Mouse (Mus musculus) lung, postnatal 0 days (tissue): Measurements from ENCODE around the gene Mydgf. TPM values are rescaled to one million over a fixed set of nuclear protein-coding genes. Genes with fewer than 3 reads are reported as not detected.

Experiments
- ATAC-seq: fragments of 200-750 bp; cut with Nextera tagmentation; 2 replicates; pipeline ENCODE4 v1.8.0; 2017; ENCODE audit warnings: moderate library complexity
- DNase-seq: peaks from one replicate; pipeline ENCODE4 v3.0.0-alpha.2; 2016; ENCODE audit warnings: low spot score
- H3K27ac ChIP-seq: fragments of 300-500 bp; sonication (generic); 2 replicates; pipeline ENCODE4 v1.5.1; 2014; ENCODE audit warnings: antibody characterized with exemption, mild to moderate bottlenecking, low read length, mixed read lengths
- H3K27me3 ChIP-seq: fragments of 300-500 bp; sonication (generic); replicated peaks from 2 replicates; pipeline ENCODE4 v1.6.1; 2014; ENCODE audit warnings: low read length, mixed read lengths; ENCODE audit not compliant: insufficient read depth
- H3K36me3 ChIP-seq: fragments of 300-500 bp; sonication (generic); 2 replicates; pipeline ENCODE4 v1.6.1; 2014; ENCODE audit warnings: low read length, mixed read lengths; ENCODE audit not compliant: insufficient read depth
- H3K4me1 ChIP-seq: fragments of 300-500 bp; sonication (generic); 2 replicates; pipeline ENCODE4 v1.6.1; 2014; ENCODE audit warnings: antibody characterized with exemption, low read depth, low read length, mixed read lengths; ENCODE audit not compliant: insufficient read depth
- H3K4me2 ChIP-seq: fragments of 300-500 bp; sonication (generic); replicated peaks from 2 replicates; pipeline ENCODE4 v1.6.1; 2014; ENCODE audit warnings: low read depth, mild to moderate bottlenecking, low read length, moderate library complexity, mixed read lengths
- H3K4me3 ChIP-seq: fragments of 300-500 bp; sonication (generic); 2 replicates; pipeline ENCODE4 v1.5.1; 2014; ENCODE audit warnings: low read depth, low read length
- H3K9ac ChIP-seq: fragments of 300-500 bp; sonication (generic); replicated peaks from 2 replicates; pipeline ENCODE4 v1.6.1; 2014; ENCODE audit warnings: low read depth, mild to moderate bottlenecking
- H3K9me3 ChIP-seq: fragments of 300-500 bp; sonication (generic); 2 replicates; pipeline ENCODE4 v1.6.1; 2016; ENCODE audit warnings: low read length, mixed read lengths
- CTCF ChIP-seq: IDR thresholded peaks from 2 replicates; pipeline ENCODE4 v1.5.1; 2016; ENCODE audit warnings: antibody characterized with exemption, mild to moderate bottlenecking
- EP300 ChIP-seq: IDR thresholded peaks from 2 replicates; pipeline ENCODE4 v1.6.1; 2016; ENCODE audit warnings: antibody characterized with exemption, mild to moderate bottlenecking, control low read depth
- WGBS: fragments of 180-500 bp; shearing (Covaris S2); extraction: QIAGEN DNeasy Blood & Tissue Kit; methylation state at CpG from one replicate; pipeline ENCODE4 v1.1.7; 2014; 5-methylcytosine and 5-hydroxymethylcytosine counted together
- polyA plus RNA-seq: library from polyadenylated mRNA; unstranded; fragments of >200 nt; fragmentation: Nextera tagmentation; extraction: Ambion mirVana; gene quantifications from 2 replicates; pipeline ENCODE4 v1.2.1, GENCODE M21; 2015

Gene Mydgf
- polyA plus RNA-seq, 1 experiment from 2014 or later: 71.2 TPM

DNA sequence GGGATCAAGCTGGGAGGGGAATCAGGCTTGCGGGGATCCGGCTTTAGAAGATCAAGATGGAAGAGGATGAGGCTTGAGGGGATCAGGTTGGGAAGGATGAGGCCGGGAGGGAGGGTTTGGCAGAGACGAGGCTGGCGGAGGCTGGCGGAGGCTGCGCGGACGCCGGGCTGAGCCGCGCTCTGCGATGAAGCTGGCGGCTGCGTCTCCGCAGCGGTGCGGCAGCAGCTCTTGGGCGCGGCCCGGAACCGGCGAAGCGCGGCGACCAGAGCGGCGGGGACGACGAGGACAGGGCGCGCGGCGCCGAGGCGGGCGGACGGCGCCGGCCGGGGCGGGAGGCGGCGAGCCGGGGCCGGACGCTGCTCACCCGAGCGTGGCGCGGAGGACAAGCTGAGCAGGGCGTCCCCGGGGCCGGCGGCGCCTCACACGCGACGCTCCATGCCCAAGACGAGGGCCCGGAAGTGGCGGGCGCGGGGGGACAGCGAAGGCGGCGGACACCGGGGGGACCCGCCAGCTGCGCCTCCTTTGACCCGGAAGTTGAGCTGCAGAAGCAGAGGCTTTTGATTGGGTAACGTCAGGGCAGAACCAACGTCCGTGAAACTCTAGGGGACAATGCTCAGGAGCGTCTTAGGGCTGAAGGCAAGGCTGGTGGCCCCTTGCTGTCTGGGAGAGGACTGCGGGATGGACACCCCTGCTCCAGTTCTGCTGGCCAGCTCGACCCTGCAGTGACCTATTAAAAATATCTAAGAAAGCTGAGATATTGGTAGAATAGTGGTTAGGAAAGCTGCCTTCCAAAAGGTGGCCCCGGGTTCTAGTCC, 34.9 kb upstream of the Mydgf start, which contains the start of gene Dpp9:
Gene Dpp9, minus strand, starts transcription at position 529 of the 815 bp plus-strand sequence.
- Histone ChIP-seq H3K27ac (peak within 1 kb of the TSS; percentile 94), H3K9ac (peak within 1 kb of the TSS; percentile 82), H3K27me3 (no peaks in the 10 kb centered on the region), H3K9me3 (no peaks in the 10 kb centered on the region), H3K4me1 (peaks cover 10% of the 10 kb centered on the region), H3K4me3 (peak within 1 kb of the TSS; percentile 77), H3K4me2 (peak within 1 kb of the TSS; percentile 81), H3K36me3 (no peaks in the 10 kb centered on the region)
- 0% methylated on average over 43 of the region's 78 CpGs for WGBS
- peak; percentile 99 for DNase-seq
- ATAC-seq: peak; percentile 98
- peak; percentile 58 for TF ChIP-seq CTCF
- TF ChIP-seq EP300: peak; percentile 52; the same call in 1 of the 2 replicates

DNA sequence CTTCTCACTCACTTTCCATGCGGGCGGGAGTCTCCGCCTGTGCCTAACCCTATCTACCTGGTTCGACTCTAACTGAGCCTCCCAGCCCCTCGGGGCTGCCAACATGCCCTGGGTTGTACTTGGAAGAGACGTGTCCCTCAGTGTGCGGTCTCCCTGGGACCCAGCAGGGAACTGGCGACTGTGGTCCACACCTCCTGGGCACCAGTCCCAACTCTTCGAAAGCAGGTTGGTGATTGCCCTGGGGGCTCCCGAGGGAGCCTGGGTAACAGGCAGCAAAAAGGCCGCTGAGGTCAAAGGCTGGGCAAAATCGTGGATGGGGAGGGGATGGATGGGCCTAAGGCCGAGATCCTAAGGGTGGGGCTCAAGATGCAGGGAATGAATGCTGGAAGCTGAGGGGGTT, 34.0 kb upstream of the Mydgf start:
- no peaks in the 10 kb centered on the region for H3K36me3 ChIP-seq
- TF ChIP-seq EP300: no peak
- TF ChIP-seq CTCF: no peak
- H3K4me3 ChIP-seq: peak overlapping the region; percentile 77
- WGBS: 59% methylated on average over 13 of the region's 13 CpGs
- H3K9ac ChIP-seq: peak overlapping the region; percentile 82
- H3K27me3 ChIP-seq: no peaks in the 10 kb centered on the region
- no peaks in the 10 kb centered on the region for H3K9me3 ChIP-seq
- H3K4me1 ChIP-seq: peaks cover 10% of the 10 kb centered on the region
- peak overlapping the region; percentile 94; the same call in 1 of the 2 replicates for H3K27ac ChIP-seq
- no peak for ATAC-seq
- peak overlapping the region; percentile 81 for H3K4me2 ChIP-seq
- DNase-seq: no peak

DNA sequence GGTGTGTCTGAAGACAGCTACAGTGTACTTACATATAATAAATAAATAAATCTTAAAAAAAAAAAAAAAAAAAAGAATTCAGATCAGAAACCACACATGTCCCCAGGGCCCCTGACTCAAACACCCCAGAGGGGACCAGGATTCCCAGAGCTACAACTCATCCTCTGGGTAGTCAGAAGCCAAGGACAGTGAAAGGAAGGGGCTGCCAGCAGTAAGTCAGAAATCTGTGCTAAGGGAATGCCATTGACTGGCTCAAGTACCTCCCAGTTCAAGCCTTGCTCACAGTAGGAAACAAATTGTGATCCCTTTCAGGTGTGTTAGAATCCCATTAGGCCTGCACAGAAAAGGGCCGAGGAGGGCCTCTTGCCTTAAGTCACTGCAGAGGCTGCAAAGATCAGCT, 30.5 kb upstream of the Mydgf start:
- H3K9ac ChIP-seq: no peak overlapping the region
- no peak overlapping the region for H3K4me3 ChIP-seq
- WGBS: 80% methylated on average over 1 of the region's 1 CpGs
- ATAC-seq (no peak), DNase-seq (no peak)
- H3K4me2 ChIP-seq: no peak overlapping the region
- peaks cover 10% of the 10 kb centered on the region for H3K4me1 ChIP-seq
- 0 out of 2 replicates have a peak, but pooled peaks cover 23% of the 10 kb centered on the region for H3K36me3 ChIP-seq
- TF ChIP-seq EP300: no peak
- no peak for TF ChIP-seq CTCF
- H3K27ac ChIP-seq: no peak overlapping the region
- H3K27me3 ChIP-seq: no peaks in the 10 kb centered on the region
- H3K9me3 ChIP-seq: no peaks in the 10 kb centered on the region

DNA sequence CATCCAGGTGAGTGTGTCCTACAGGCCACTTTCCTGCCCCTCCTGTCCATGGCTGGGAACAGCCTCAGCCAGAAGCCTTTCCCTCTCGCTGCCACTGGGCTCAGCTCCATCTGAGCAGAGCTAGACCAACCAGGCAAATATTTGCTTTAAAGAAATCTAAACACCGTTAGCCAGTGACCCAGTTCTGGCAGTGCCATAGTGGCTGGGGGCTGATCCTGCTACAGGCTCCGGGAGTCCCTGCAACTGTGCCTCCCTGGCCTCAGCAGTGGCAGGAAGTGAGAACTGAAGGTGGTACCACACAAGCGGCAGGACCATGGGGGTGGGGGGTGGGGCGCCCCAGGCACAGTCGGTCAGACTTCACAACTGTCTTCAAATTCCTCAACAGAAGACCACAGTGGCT, 29.0 kb upstream of the Mydgf start:
- DNase-seq: peak; percentile 66
- Histone ChIP-seq H3K4me2 (no peak overlapping the region; the same call in 1 of the 2 replicates), H3K27me3 (no peaks in the 10 kb centered on the region), H3K9me3 (no peaks in the 10 kb centered on the region), H3K27ac (peak overlapping the region; percentile 64), H3K4me1 (peaks cover 6% of the 10 kb centered on the region), H3K4me3 (no peak overlapping the region), H3K36me3 (0 out of 2 replicates have a peak, but pooled peaks cover 23% of the 10 kb centered on the region), H3K9ac (no peak overlapping the region)
- peak; percentile 30 for ATAC-seq
- TF ChIP-seq CTCF (no peak; the same call in 1 of the 2 replicates), EP300 (no peak)
- 26% methylated on average over 6 of the region's 6 CpGs for WGBS

DNA sequence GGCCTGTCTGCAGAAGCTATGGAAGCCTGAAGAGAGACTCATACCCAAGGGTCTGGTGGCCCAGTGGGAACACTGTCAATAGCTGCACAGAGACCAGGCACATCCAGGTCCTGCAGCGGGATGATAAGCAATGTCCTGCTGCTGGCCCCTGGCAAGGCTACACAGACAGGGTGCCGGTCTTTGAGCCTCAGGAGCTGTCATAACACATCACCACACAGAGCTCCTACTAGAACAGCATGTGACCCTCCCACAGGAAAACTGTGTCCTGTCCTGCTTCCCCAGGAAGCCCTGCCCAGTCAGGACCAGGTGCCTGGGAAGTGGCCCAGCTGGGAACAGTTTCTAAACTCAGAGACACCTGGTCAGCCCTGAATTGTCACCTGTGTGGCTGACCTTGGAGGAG, 27.4 kb upstream of the Mydgf start:
- WGBS: 59% methylated on average over 2 of the region's 2 CpGs
- Histone ChIP-seq H3K9ac (no peak overlapping the region), H3K36me3 (0 out of 2 replicates have a peak, but pooled peaks cover 28% of the 10 kb centered on the region), H3K4me2 (no peak overlapping the region), H3K4me3 (no peak overlapping the region), H3K9me3 (no peaks in the 10 kb centered on the region), H3K27ac (0 out of 2 replicates have a peak overlapping the region, but pooled peaks have one; percentile 20), H3K27me3 (no peaks in the 10 kb centered on the region), H3K4me1 (no peaks in the 10 kb centered on the region; the same call in 1 of the 2 replicates)
- DNase-seq (no peak), ATAC-seq (no peak)
- TF ChIP-seq CTCF: no peak
- TF ChIP-seq EP300: no peak

DNA sequence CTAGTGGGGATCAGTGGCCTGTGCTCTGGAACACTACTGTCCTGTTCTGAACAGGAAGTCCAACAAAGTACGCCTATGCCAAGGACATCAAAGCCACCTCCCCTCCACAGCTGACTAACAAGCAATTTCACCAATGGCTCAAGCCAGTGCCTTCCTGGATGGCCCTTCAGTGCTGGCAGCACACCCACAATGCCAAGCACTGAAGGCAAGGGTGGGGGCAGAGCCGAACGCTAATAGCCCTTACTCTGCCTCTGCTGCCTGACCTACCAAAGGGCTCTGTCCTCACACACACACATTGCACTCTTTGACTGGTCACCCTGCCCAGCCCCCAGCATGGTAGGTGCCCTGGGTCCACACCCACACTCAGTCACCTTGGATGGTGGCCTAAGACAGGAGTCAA, 25.1 kb upstream of the Mydgf start:
- Histone ChIP-seq H3K36me3 (peaks cover 46% of the 10 kb centered on the region), H3K4me3 (no peak overlapping the region), H3K4me1 (no peaks in the 10 kb centered on the region; the same call in 1 of the 2 replicates), H3K9me3 (no peaks in the 10 kb centered on the region), H3K27ac (peak overlapping the region; percentile 92), H3K27me3 (no peaks in the 10 kb centered on the region), H3K9ac (no peak overlapping the region), H3K4me2 (no peak overlapping the region)
- TF ChIP-seq EP300 (peak; percentile 50; the same call in 1 of the 2 replicates), CTCF (no peak)
- DNase-seq: peak; percentile 90
- 70% methylated on average over 3 of the region's 3 CpGs for WGBS
- ATAC-seq: peak; percentile 62
